25 mouse cellular contexts compared by ENCODE assay signal in the genomic region with DNA sequence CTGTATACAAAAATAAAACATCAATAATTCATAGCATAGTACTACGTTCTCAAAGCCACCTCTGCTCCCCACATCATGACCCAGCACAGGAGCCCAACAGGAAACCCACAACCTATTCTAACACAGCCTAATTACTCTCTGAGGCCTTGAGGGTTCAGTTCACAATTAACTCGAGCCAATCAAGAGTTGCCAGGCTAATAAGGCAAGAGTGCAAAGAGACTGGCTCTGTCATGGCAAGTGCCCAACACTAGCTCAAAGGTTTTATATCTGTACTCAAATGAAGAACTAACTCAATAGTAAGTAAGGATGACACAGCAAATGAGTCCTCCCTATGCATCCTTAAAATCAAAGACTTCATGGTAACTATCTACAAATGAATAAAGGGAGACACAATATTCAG. TPM values are rescaled to one million over a fixed set of nuclear protein-coding genes. Genes with fewer than 3 reads are reported as not detected.
"Had no signal": no experiment of that assay in that cellular context is flagged by ENCODE, and none has a peak within 500 bp of the region (broad histone marks: within the 10 kb centered on the region; RNA-seq: fewer than 3 reads in every experiment).

No protein-coding gene starts in this region.

- H3K4me2 ChIP-seq: heart, embryonic 11.5 days; heart, embryonic 13.5 days; heart, embryonic 15.5 days; hindbrain, embryonic 13.5 days; hindbrain, embryonic 15.5 days; limb, embryonic 13.5 days; limb, embryonic 15.5 days; liver, embryonic 12.5 days had no signal

- H3K4me1 ChIP-seq: heart, embryonic 13.5 days; hindbrain, embryonic 13.5 days; hindbrain, embryonic 15.5 days; limb, embryonic 13.5 days; limb, embryonic 15.5 days; liver, embryonic 12.5 days had no signal

- H3K27ac ChIP-seq: heart, adult 2 months; heart, embryonic 13.5 days; heart, embryonic 15.5 days; hindbrain, embryonic 13.5 days; hindbrain, embryonic 15.5 days; hindbrain, postnatal 0 days; kidney, postnatal 0 days; limb, embryonic 13.5 days; limb, embryonic 15.5 days; liver, embryonic 12.5 days; liver, embryonic 14.5 days had no signal

- H3K27me3 ChIP-seq: heart, embryonic 13.5 days; heart, embryonic 15.5 days; hindbrain, embryonic 13.5 days; hindbrain, embryonic 15.5 days; limb, embryonic 13.5 days; limb, embryonic 15.5 days; liver, embryonic 12.5 days had no signal

- H3K9ac ChIP-seq: heart, embryonic 13.5 days; heart, embryonic 15.5 days; hindbrain, embryonic 13.5 days; hindbrain, embryonic 15.5 days; limb, embryonic 13.5 days; limb, embryonic 15.5 days; liver, embryonic 12.5 days; liver, embryonic 14.5 days had no signal

- DNase-seq: gastrocnemius, postnatal 14 days; gastrocnemius, postnatal 36 days; heart, adult 11 months; heart, adult 2 months; heart, postnatal 14 days; heart, postnatal 36 days; kidney, adult 11 months; kidney, postnatal 14 days; layer of hippocampus, postnatal 36 days; left cerebral cortex, postnatal 4 days had no signal

- H3K9me3 ChIP-seq: heart, embryonic 13.5 days; heart, embryonic 15.5 days; hindbrain, embryonic 13.5 days; hindbrain, embryonic 15.5 days; limb, embryonic 13.5 days; limb, embryonic 15.5 days; liver, embryonic 12.5 days had no signal

- ATAC-seq: hindbrain, postnatal 0 days; intestine, embryonic 16.5 days; liver, embryonic 12.5 days had no signal

- H3K4me3 ChIP-seq: heart, adult 2 months; heart, embryonic 13.5 days; heart, embryonic 15.5 days; hindbrain, embryonic 13.5 days; hindbrain, embryonic 15.5 days; limb, embryonic 13.5 days; limb, embryonic 15.5 days; liver, embryonic 12.5 days had no signal

RNA-seq across cellular contexts. Expression of a gene that starts 27.6 kb away (rescaled TPM):
- total RNA-seq: gastrocnemius, postnatal 36 days; hematopoietic stem cell, adult 5-6 weeks; hindbrain, postnatal 0 days had no signal
- polyA plus RNA-seq: hindbrain, embryonic 11.5 days; limb, embryonic 11.5 days; limb, embryonic 13.5 days had no signal
